Comparison of ENCODE assay signal across 8 mouse cellular contexts in genomic region chr7:141338576-141339131, GRCm38 (mm10). TPM values are rescaled to one million over a fixed set of nuclear protein-coding genes. Genes with fewer than 3 reads are reported as not detected.
DNase-seq lines count a peak whose midpoint lies in the region; ATAC-seq and TF ChIP-seq lines count a peak whose summit lies in the region.

TSS of gene Eps8l2 (plus strand) at chr7:141338880.

- ATAC-seq in Patski, result peak; percentile 55
- peak; percentile 87 for ATAC-seq in granulocyte monocyte progenitor cell, adult 5-6 weeks (replicated peaks; ENCODE audit: poor library complexity, severe bottlenecking)
- ATAC-seq in kidney, embryonic 15.5 days (replicated peaks; ENCODE audit: low FRiP score), result peak; percentile 80
- peak; percentile 86 for ATAC-seq in lung, postnatal 0 days
- ATAC-seq in stomach, embryonic 14.5 days (ENCODE audit: insufficient number of reproducible peaks, insufficient read depth, low FRiP score, low read depth), result peak; percentile 92

- 6% methylated on average over 23 of the region's 23 CpGs for WGBS in kidney, embryonic 15.5 days
- 4% methylated on average over 22 of the region's 23 CpGs for WGBS in lung, postnatal 0 days
- WGBS in stomach, embryonic 14.5 days, result 4% methylated on average over 23 of the region's 23 CpGs

- H3K9me3 ChIP-seq in kidney, embryonic 15.5 days (replicated peaks), result no peaks in the 10 kb centered on the region
- no peaks in the 10 kb centered on the region for H3K9me3 ChIP-seq in lung, postnatal 0 days (ENCODE audit: low read length)
- H3K9me3 ChIP-seq in stomach, embryonic 14.5 days (ENCODE audit: control insufficient read depth, low read depth, low read length), result no peaks in the 10 kb centered on the region

- H3K4me3 ChIP-seq in kidney, embryonic 15.5 days (replicated peaks), result peak within 1 kb of the TSS; percentile 45
- peak within 1 kb of the TSS; percentile 42 for H3K4me3 ChIP-seq in lung, postnatal 0 days (ENCODE audit: low read depth, low read length)
- peak within 1 kb of the TSS; percentile 31 for H3K4me3 ChIP-seq in stomach, embryonic 14.5 days (ENCODE audit: low read depth, low read length)

- TF ChIP-seq CTCF in Patski (IDR thresholded peaks at IDR 0.05), result no peak
- peak; percentile 50 for TF ChIP-seq CTCF in lung, postnatal 0 days (IDR thresholded peaks at IDR 0.05)

- H3K27ac ChIP-seq in kidney, embryonic 15.5 days, result peak within 1 kb of the TSS; percentile 75
- H3K27ac ChIP-seq in lung, postnatal 0 days (ENCODE audit: low read length), result peak within 1 kb of the TSS; percentile 90
- peak within 1 kb of the TSS; percentile 77; the same call in 1 of the 2 replicates for H3K27ac ChIP-seq in stomach, embryonic 14.5 days (ENCODE audit: low read length)

- peaks cover 30% of the 10 kb centered on the region for H3K4me1 ChIP-seq in kidney, embryonic 15.5 days
- peaks cover 10% of the 10 kb centered on the region for H3K4me1 ChIP-seq in lung, postnatal 0 days (ENCODE audit: insufficient read depth, low read depth, low read length)
- 0 out of 2 replicates have a peak, but pooled peaks cover 4% of the 10 kb centered on the region for H3K4me1 ChIP-seq in stomach, embryonic 14.5 days (ENCODE audit: control insufficient read depth, insufficient read depth, low read length)

- CTCF ChIA-PET in Patski (lab: Charles Lee), result interaction anchor here (1.0 to 2.5 kb wide), 7 partner anchors 9 to 102 kb away, joined by 3 to 9 read pairs (median 3); partner anchors contain the start of gene Taldo1

- POLR2A ChIA-PET in Patski (lab: Charles Lee), result interaction anchor here (0.8 to 1.9 kb wide), 6 partner anchors 10 to 56 kb away, joined by 3 to 8 read pairs (median 4); partner anchors contain the start of gene Taldo1

- TF ChIP-seq EP300 in lung, postnatal 0 days (IDR thresholded peaks at IDR 0.05), result no peak

- H3K4me2 ChIP-seq in kidney, embryonic 15.5 days, result peak within 1 kb of the TSS; percentile 69
- H3K4me2 ChIP-seq in lung, postnatal 0 days (replicated peaks; ENCODE audit: low read depth, low read length), result peak within 1 kb of the TSS; percentile 58
- H3K4me2 ChIP-seq in stomach, embryonic 14.5 days (replicated peaks; ENCODE audit: low read depth, low read length), result peak within 1 kb of the TSS; percentile 44

- in situ Hi-C loops in Patski (cut with MboI; ENCODE audit: low pct_unique_long_range_greater_than_20kb), result no loop called here

- no peaks in the 10 kb centered on the region for H3K27me3 ChIP-seq in Patski
- no peaks in the 10 kb centered on the region for H3K27me3 ChIP-seq in kidney, embryonic 15.5 days
- H3K27me3 ChIP-seq in lung, postnatal 0 days (replicated peaks; ENCODE audit: insufficient read depth, low read length), result no peaks in the 10 kb centered on the region
- H3K27me3 ChIP-seq in stomach, embryonic 14.5 days (ENCODE audit: control insufficient read depth, insufficient read depth, low read length), result no peaks in the 10 kb centered on the region

- peak; percentile 86 for DNase-seq in 3134 (ENCODE audit: extremely low read depth, insufficient read length, low spot score)
- DNase-seq in Patski (ENCODE audit: low read depth, low spot score), result no peak
- peak; percentile 90 for DNase-seq in lung, postnatal 0 days (ENCODE audit: low spot score)
- no peak for DNase-seq in layer of hippocampus, postnatal 10 days (ENCODE audit: low spot score in 2 of 2)
- DNase-seq in adrenal gland, postnatal 4 days (ENCODE audit: low spot score in 2 of 2), result no peak

- peaks cover 22% of the 10 kb centered on the region for H3K36me3 ChIP-seq in kidney, embryonic 15.5 days
- H3K36me3 ChIP-seq in lung, postnatal 0 days (ENCODE audit: insufficient read depth, low read length), result 0 out of 2 replicates have a peak, but pooled peaks cover 7% of the 10 kb centered on the region
- H3K36me3 ChIP-seq in stomach, embryonic 14.5 days (ENCODE audit: control insufficient read depth, insufficient read depth, low read length), result peaks cover 7% of the 10 kb centered on the region; the same call in 1 of the 2 replicates

- H3K9ac ChIP-seq in kidney, embryonic 15.5 days, result peak within 1 kb of the TSS; percentile 44
- peak within 1 kb of the TSS; percentile 60 for H3K9ac ChIP-seq in lung, postnatal 0 days (replicated peaks; ENCODE audit: low read depth)
- peak within 1 kb of the TSS; percentile 30; the same call in 1 of the 2 replicates for H3K9ac ChIP-seq in stomach, embryonic 14.5 days (replicated peaks; ENCODE audit: low read depth, low read length)

RNA-seq across cellular contexts. Expression of gene Eps8l2, which starts in this region (rescaled TPM):
- 114 TPM for polyA plus RNA-seq in Patski (2021)
- total RNA-seq in granulocyte monocyte progenitor cell, adult 5-6 weeks (2014; fragmentation: Nextera tagmentation), result 0.11 TPM in 1 of 2 replicates, not detected in the other
- not detected in 2 replicates for total RNA-seq in granulocyte monocyte progenitor cell, adult 5-6 weeks (2017)
- 33.1 and 39.6 TPM in 2 replicates for polyA plus RNA-seq in kidney, embryonic 15.5 days (2015; fragmentation: Nextera tagmentation; extraction: Ambion mirVana)
- 67.6 and 73.1 TPM in 2 replicates for polyA plus RNA-seq in lung, postnatal 0 days (2015; fragmentation: Nextera tagmentation; extraction: Ambion mirVana)
- 28.1 and 30.6 TPM in 2 replicates for polyA plus RNA-seq in stomach, embryonic 14.5 days (2014; fragmentation: Nextera tagmentation; extraction: Ambion mirVana)
- 1 to 10 TPM; 2.3 to 2.4 TPM for total RNA-seq in layer of hippocampus, postnatal 10 days (2021)
- total RNA-seq in adrenal gland, postnatal 4 days (2021), result 10 to 100 TPM in 1 of 2 experiments, 1 to 10 TPM in 1; 3.1 to 15.7 TPM

Comparison
In these comparisons a context has a peak if more than half of its experiments do, and no peak if none do; other contexts are left out.
1. Peak in ATAC-seq in granulocyte monocyte progenitor cell, adult 5-6 weeks; RNA of the gene not detected or under 1 TPM.
2. DNase-seq: peak in 3134 (single experiment) and lung, postnatal 0 days (single experiment); none in Patski (single experiment), layer of hippocampus, postnatal 10 days (0 of 2) and adrenal gland, postnatal 4 days (0 of 2).
3. Peak in every context shown above with its lines, with median percentiles within 50 percentile points of each other: ATAC-seq, H3K27ac ChIP-seq, H3K4me2 ChIP-seq, H3K4me3 ChIP-seq and H3K9ac ChIP-seq.